Mouse (Mus musculus): ENCODE data around the gene Tbccd1.

Gene Tbccd1

GRCm38 (mm10) chr16:22857431-22858113 lies at the start of gene Tbccd1, which contains the start of gene Dnajb11:
Gene Tbccd1 (minus strand): TSS chr16:22857669.
Gene Dnajb11 (plus strand): TSS chr16:22857845.
- peak; percentile 97 for DNase-seq (ENCODE audit: low read depth, low spot score)

- DNase-seq (ENCODE audit: low read depth, low spot score): no peak
These were observed 43.9 kb upstream of the Tbccd1 start for GRCm38 (mm10) chr16:22901326-22901725.

- no peak for DNase-seq (ENCODE audit: low read depth, low spot score)
These were observed 42.5 kb upstream of the Tbccd1 start for GRCm38 (mm10) chr16:22899866-22900570.

GRCm38 (mm10) chr16:22899346-22899745 lies 41.9 kb upstream of the Tbccd1 start:
- no peak for DNase-seq (ENCODE audit: low read depth, low spot score)

GRCm38 (mm10) chr16:22896618-22897017 lies 39.1 kb upstream of the Tbccd1 start:
- no peak for DNase-seq (ENCODE audit: low read depth, low spot score)

- no peak for DNase-seq (ENCODE audit: low read depth, low spot score)
These were observed 36.6 kb upstream of the Tbccd1 start for GRCm38 (mm10) chr16:22894095-22894494.

- no peak for DNase-seq (ENCODE audit: low read depth, low spot score)
These were observed 34.3 kb upstream of the Tbccd1 start for GRCm38 (mm10) chr16:22891733-22892154.

- DNase-seq (ENCODE audit: low read depth, low spot score): no peak
These were observed 33.4 kb upstream of the Tbccd1 start, which contains the start of gene Ahsg for GRCm38 (mm10) chr16:22890683-22891510. Gene Ahsg (plus strand): TSS chr16:22891277.

- DNase-seq (ENCODE audit: low read depth, low spot score): no peak
These were observed 32.2 kb upstream of the Tbccd1 start for GRCm38 (mm10) chr16:22889716-22890115.

GRCm38 (mm10) chr16:22888835-22889234 lies 31.4 kb upstream of the Tbccd1 start:
- DNase-seq (ENCODE audit: low read depth, low spot score): no peak

- DNase-seq (ENCODE audit: low read depth, low spot score): no peak
These were observed 29.3 kb upstream of the Tbccd1 start for GRCm38 (mm10) chr16:22886726-22887125.

- DNase-seq (ENCODE audit: low read depth, low spot score): no peak
These were observed 27.9 kb upstream of the Tbccd1 start for GRCm38 (mm10) chr16:22885356-22885755.

- DNase-seq (ENCODE audit: low read depth, low spot score): no peak
These were observed 26.0 kb upstream of the Tbccd1 start for GRCm38 (mm10) chr16:22883441-22883840.

- DNase-seq (ENCODE audit: low read depth, low spot score): no peak
These were observed 24.0 kb upstream of the Tbccd1 start for GRCm38 (mm10) chr16:22881487-22881886.

GRCm38 (mm10) chr16:22880900-22881299 lies 23.4 kb upstream of the Tbccd1 start:
- no peak for DNase-seq (ENCODE audit: low read depth, low spot score)

GRCm38 (mm10) chr16:22879945-22880595 lies 22.6 kb upstream of the Tbccd1 start:
- DNase-seq (ENCODE audit: low read depth, low spot score): no peak

GRCm38 (mm10) chr16:22878716-22879115 lies 21.2 kb upstream of the Tbccd1 start:
- DNase-seq (ENCODE audit: low read depth, low spot score): no peak

- no peak for DNase-seq (ENCODE audit: low read depth, low spot score)
These were observed 20.4 kb upstream of the Tbccd1 start for GRCm38 (mm10) chr16:22877660-22878390.

GRCm38 (mm10) chr16:22876218-22877043 lies 19.0 kb upstream of the Tbccd1 start:
- DNase-seq (ENCODE audit: low read depth, low spot score): no peak

GRCm38 (mm10) chr16:22873369-22873768 lies 15.9 kb upstream of the Tbccd1 start:
- DNase-seq (ENCODE audit: low read depth, low spot score): no peak
